Mouse (Mus musculus) heart, postnatal 0 days (tissue): Measurements from ENCODE around the gene Nobox.

ENCODE experiments used
- CTCF ChIP-seq: IDR thresholded peaks from 2 replicates; pipeline ENCODE4 v1.5.1; 2016; ENCODE audit warnings: antibody characterized with exemption, control low read depth, low read depth
- EP300 ChIP-seq: IDR thresholded peaks from 2 replicates; pipeline ENCODE4 v1.6.1; 2016; ENCODE audit warnings: antibody characterized with exemption, low read depth

- TF ChIP-seq CTCF (no peak), EP300 (no peak)
These were observed 17.3 kb downstream of the Nobox start for GRCm38 (mm10) chr6:43292041-43292440.
